Mouse (Mus musculus) adipocyte (in vitro differentiated cells): ENCODE measurements at regions not wholly inside any gene's neighbourhood (a gene's known extent, or its start where the extent isn't known, plus 50 kb on each side); places are given as distances from the start of the nearest gene placed in this dataset.
"Not testable (repeated sequence)": the region's sequence is repeated elsewhere in the genome, so short reads cannot be mapped to it uniquely, and the experiment has no call there.

Experiments used
- DNase-seq: peaks from one replicate; pipeline ENCODE4 v3.0.0-alpha.2; 2016; ENCODE audit warnings: low spot score

- no peak for DNase-seq
Measured at GRCm38 (mm10) chr12:15410419-15410818, 406.3 kb downstream of the Trib2 start.

DNA sequence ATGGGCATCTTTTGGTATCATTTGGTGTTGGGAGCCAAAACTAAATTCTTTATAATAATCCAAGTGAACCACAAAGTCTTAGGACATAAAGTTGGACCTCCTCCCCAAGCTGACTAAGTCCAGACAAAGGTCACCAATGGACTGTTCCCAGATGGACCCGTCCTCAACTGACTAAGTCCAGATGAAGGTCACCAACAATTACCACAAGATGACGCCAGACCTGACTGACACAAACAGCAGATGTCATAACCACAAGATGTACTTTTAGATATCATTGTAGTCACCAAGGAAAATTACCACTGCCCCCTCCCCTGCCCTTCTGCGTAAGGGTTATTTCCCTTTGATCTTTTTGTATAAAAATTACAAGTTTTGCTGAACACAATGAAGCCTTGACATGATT is 409.1 kb downstream of the Trib2 start:
- not testable (repeated sequence) for DNase-seq

GRCm38 (mm10) chr12:15392641-15393040 is 424.1 kb downstream of the Trib2 start:
- DNase-seq, result no peak

DNA sequence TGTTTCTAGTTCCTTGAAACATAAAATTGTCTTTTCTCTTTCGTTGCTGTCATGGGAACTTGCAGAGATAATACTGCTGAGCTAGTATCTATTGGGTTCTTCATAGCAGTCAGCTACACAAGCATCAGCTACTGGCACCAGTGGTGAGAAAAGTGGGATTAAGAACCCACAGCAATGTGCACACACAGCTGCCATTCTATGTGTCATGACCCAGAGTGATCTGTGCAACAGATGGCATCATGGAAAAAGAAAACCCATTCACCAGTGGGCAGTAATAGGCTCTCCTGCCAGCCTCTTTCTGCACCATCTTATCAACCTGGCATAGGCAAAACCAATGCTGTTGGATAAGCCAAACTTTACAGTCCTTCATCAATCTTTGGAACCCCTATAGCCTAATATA is 428.1 kb downstream of the Trib2 start:
- no peak for DNase-seq

- no peak for DNase-seq
Measured at GRCm38 (mm10) chr12:15357808-15358207, 458.9 kb downstream of the Trib2 start.

DNA sequence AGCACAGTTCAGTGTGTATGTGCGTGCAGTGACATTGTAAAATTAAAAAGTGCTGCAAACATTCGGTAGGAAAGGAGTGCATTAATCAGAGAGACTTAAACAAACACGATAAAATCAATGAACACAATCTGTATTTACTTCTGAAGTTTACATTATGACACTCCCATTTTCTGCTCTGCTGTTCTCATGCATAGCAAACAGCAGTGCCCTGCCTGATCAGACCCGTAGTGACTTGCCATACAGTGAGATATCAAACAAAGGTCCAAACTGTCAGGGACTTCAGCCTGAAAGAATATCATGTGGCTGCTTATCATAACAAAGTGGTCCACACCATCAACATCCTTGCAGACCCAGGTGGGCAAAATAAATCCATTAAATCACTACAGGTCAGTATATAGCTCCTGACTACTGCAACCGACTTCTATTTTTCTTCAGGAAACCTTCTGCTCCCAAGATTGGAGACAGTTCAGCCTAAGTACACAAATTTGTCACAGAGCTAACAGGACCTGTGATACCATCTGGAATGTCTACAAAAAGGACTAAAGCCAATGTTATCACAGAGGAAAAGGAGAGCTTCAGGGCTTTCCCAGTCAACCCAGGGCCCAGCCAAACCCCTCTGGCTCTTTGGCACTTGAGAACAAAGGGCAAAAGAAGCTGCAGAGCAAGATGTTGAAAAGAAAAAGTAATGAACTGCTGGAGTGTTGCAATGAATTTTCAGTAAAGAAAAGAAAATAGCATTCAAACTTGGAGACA is 495.8 kb downstream of the Trib2 start:
- no peak for DNase-seq

DNA sequence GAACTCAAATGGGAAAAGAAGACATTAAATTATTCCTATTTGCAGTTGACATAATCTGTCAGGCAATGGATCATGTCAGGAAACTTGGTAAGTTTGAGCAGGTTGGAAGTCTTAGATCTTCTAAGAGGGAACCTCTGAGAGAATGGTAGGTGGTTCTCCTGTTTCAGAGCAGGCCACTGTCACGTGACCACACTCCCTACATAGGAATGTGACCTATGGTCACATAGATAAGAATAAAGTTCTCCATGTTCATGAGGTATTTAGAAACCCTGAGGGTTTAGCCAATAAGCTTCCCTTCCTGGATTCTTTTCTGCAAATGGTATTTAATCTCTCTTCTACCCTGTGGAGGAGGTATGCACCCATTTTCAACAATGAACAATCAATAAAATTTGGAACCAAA is 497.1 kb downstream of the Trib2 start:
- DNase-seq, result no peak

- no peak for DNase-seq
Measured at GRCm38 (mm10) chr12:15294898-15295297, 521.8 kb downstream of the Trib2 start.

DNA sequence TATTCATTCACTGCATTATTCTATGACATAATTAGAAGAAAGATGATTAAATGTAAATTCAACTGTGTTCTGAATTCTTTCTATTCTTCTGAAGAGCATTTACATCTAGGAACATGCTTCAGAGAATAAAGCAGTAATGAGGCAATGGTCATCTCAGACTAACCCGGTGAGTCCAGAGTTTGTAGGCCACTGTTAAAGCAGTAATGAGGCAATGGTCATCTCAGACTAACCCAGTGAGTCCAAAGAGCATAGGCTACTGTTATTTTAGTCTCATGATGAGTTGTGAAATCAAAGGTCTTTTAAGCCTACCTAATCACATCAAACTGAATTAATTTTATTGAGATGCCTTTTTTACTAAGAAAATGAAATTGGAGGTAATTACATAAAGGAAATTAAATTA is 554.6 kb downstream of the Trib2 start:
- DNase-seq, result no peak

- DNase-seq, result no peak
Measured at GRCm38 (mm10) chr12:15261604-15262003, 555.1 kb downstream of the Trib2 start.

- DNase-seq, result no peak
Measured at GRCm38 (mm10) chr12:15260907-15261415, 555.8 kb downstream of the Trib2 start.

DNA sequence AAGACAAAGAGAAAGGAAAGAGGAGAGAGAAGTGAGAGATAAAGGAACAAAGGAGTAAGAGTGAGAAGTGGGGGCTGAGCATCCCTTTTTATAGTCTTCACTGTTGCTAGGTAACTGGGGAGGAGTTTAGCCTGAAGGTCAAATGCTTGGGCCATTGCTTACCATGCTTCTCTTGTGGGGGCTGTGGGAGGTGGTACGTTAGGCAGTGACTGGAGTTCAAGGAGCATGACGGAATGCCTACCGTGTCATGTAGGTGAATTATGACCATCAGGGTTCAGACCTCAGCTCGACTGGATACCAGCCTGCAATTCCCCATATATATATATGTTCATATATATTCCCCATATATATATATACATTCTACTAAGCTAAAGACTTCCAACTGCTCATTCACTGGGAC is 571.8 kb downstream of the Trib2 start:
- DNase-seq, result no peak

DNA sequence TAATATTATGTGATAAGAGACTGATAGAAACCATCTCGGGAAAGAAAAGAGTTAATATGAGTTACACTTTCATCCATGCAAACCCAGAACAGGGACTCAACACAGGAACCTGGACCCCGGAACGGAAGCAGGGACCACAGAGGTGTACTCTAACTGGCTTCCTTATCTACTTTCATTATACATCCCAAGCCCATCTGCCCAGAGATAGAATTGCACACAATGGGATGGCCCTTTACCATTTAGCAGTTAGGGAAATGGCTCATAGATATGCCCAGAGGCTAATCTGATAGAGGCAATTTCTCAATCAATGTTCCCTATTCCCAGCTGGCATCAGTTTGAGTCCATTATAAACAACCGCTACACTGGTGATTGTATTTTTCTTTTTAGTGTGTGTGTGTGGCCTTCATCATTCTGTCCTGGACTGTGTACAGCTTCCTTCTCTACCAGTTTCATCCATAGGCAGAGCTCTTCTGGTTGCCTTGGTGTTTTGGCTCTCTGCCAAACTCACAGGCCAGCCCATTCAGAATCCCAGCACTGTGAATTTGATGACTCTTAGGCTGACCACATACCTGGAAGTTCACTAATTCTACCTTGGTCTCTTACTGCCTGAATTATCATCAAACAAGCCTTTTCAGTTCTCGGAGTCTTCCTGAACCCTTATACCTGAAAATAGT is 594.1 kb downstream of the Trib2 start:
- no peak for DNase-seq

DNA sequence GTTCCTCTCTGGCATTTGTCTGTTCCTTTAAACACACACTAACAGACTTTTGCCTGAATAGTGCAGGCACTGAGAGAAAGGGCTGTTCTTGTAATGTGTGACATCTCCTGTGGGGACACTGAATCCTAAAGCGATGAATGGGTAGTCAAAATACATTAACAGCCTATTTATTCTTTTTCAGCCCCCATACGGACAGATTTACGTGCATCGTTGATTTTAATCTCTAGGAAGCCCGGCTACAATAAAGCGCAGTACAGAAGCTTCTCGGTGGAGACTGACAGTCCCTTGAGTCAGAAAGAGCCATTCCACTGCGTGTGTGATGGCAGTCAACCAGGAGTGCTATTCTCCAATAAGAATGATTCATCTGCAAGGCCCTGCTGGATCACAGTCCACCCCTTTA is 598.2 kb downstream of the Trib2 start:
- no peak for DNase-seq

DNA sequence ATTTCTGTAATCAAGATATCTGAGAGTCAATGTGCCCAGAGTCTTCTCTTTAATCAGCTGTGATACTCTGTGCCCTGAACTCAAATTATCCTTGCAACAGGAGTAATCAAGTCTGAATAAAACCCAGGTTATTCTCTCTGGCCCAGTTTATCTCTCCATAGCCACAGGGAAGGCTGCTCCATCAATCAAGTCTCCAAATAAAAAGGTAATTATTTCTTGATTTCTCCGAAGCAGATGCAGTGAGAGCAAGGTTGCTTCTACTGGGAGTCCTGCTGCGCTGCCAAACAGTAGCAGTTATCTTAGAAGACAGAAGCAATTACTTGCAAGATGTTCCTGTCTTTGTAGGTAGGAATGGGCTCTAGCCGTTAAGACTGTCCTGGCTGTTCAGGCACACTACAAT is 600.5 kb downstream of the Trib2 start:
- DNase-seq, result no peak

DNA sequence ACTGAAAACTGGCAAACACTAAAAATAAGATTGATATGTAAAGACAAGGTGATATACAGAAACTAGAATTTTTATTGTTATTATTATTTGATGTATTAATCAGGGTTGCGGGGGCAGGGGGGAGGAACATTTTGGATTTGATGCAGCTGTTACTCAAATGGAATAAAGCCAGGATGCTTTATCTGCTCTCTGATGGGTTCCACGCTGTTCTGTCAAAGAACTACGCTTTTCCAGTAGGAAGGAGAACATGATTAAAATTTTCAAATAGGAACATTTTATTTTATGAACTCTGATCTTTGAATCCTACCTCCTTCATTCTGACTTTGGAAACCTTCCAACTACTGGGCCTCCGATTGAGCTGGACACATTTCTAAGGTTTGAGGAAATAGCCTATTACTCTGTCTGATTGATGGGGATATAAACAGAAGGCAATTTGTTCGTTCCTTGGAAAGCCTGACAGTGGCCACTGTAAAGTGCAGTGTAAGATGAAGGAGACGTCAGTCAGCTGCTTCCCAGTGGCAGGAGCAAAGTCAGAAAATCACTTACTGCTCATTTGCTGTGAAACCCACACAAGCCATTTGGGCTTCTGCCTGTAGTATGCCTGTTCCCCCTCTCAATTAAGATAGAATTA is 642.2 kb downstream of the Trib2 start:
- no peak for DNase-seq

DNA sequence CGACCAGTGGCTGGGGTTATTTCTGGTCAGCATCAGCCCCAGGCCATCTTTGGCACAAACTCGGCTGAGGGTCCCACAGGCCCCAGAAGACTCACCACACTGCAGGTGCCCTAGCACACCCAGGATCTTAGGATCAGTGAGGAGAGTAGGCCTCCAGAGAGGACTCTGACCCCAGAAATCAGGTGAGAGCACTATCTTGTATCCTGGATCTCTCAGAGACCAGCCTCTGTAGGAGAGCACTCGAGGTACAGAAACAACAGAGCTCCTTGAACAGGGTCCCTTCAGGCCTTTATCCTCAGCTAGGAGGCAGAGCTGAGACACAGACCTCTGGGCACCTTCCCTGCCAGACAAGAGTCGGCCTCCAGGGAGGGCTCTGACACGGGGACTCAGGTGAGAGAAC is 654.1 kb downstream of the Trib2 start:
- no peak for DNase-seq

DNA sequence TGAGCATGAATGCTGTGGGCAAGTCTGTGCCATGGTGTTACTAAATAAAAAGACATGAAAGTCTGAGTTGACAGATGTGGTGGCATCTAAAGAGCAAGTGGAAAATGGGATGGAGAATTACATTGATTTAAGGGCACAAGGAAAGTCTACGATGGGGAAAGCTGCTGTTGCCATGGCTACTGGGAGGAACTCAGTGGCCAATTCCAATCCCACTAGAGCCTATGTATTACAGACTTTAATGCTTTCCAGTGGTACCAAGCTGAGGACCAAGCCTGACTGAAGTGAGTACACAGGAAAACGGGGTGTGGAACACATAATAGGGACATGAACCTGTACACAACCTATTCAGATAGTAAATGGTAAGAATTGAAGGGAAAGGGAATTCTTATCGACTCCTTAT is 654.9 kb downstream of the Trib2 start:
- no peak for DNase-seq

- no peak for DNase-seq
Measured at GRCm38 (mm10) chr12:15160478-15160998, 656.2 kb downstream of the Trib2 start.

DNA sequence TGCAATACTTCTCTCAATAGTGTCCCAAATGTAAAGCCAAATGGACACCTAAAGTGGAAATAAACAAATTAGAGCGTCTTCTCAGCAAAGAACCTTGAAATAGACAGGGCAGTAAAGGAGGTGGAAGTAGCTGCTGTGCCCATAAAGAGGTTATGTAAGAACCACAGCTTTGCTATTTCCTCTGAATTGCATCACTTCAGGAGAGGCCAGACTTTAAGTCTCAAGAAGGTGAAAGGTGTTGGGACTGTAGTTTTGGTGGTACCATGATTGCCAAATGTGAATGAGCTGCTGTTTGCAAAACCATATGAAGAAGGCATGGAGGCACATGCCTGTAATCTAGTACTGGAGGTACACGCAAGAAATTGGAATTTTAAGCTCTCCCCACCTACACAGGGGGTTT is 670.3 kb downstream of the Trib2 start:
- DNase-seq, result no peak

- no peak for DNase-seq
Measured at GRCm38 (mm10) chr12:15137039-15137438, 679.7 kb downstream of the Trib2 start.

- DNase-seq, result no peak
Measured at GRCm38 (mm10) chr12:15124179-15124578, 692.5 kb downstream of the Trib2 start.
